Mouse (Mus musculus): ENCODE results near the gene Actc1.

Actc1 gene

GRCm38 (mm10) chr2:114052696-114053598 is at the start of gene Actc1:
Gene Actc1, minus strand, starts transcription at chr2:114053548.
- no peak for DNase-seq

DNA sequence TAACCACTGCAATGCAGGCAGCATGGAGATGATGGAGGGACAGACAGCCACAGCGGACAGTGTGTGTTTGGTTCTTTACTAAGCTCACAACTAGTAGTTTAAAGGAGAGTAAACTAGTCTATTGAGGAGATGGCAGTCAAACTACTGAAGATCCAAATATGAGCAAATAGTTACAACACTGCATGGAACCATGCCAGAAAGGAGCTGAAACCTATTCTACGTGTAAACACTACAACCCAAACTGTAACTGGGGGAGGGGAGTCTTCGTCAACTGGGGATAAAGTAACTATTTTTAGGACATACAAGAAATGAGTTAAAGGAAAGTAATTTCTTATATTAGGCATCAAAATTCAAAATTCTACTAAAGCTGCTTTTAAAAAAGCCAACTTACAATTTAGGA is 49.1 kb upstream of the Actc1 start:
- no peak for DNase-seq

DNA sequence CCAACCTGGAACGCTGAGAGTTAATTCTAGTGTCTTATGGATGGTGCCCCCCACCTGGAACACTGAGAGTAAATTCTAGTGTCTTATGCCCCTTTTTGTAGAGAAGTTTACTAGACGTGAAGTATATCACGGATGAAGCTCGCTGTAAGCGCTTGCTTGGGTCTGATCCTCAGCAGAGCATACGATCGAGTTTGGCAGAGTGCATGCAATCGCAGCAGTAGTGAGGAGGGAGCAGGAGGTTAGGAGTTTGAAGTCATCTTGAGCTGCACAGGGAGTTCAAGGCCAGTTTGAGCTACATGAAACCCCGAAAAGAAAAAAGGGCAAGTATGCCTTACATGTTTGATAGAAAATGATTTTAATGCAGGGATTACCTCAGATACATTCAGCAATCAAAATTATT is 47.5 kb upstream of the Actc1 start:
- no peak for DNase-seq

DNA sequence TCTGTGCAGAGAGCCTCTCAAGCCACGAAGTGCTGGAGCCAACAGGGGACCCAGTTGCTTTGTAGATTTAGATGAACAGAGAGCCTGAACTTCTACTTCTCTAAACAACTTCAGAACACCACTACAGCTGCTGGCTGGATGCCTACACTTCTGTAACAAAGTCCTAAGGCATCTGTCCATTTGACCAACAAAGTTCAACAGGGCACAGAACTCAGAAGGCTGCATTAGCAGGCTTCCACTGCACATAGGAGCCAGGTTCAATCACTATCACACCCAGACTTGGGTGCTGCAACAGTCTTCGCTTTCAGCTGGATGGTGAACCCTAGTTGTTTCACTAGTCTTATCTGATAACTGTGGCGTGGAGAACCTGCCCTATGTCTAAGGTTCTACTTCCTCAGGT is 46.5 kb upstream of the Actc1 start:
- DNase-seq, result no peak

- no peak for DNase-seq
These were observed 45.8 kb upstream of the Actc1 start for GRCm38 (mm10) chr2:114099109-114099508.

GRCm38 (mm10) chr2:114097627-114098026 is 44.3 kb upstream of the Actc1 start:
- DNase-seq, result no peak

- DNase-seq, result no peak
These were observed 43.2 kb upstream of the Actc1 start for GRCm38 (mm10) chr2:114096570-114096969.

- no peak for DNase-seq
These were observed 42.0 kb upstream of the Actc1 start for GRCm38 (mm10) chr2:114095348-114095747.

- no peak for DNase-seq
These were observed 41.3 kb upstream of the Actc1 start for GRCm38 (mm10) chr2:114094696-114095095.

DNA sequence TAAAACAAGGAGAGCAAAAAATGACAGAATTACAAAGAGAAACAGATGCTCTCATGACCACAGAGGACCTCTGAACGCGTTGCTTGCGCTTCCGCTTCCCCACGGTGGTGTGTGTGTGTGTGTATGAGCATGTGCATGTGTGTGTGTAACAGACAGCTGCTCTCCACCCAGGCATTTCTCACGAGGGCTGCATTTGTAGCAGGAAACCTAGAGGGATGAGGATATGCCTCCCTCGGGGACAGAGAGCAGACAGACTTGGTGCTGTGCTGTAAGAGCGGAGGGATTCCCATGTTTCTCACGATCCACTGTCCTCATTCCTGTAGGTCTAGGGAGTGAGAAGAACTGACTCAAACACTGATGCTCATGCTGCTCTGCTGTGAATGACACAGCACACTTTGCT is 40.2 kb upstream of the Actc1 start:
- DNase-seq, result no peak

DNA sequence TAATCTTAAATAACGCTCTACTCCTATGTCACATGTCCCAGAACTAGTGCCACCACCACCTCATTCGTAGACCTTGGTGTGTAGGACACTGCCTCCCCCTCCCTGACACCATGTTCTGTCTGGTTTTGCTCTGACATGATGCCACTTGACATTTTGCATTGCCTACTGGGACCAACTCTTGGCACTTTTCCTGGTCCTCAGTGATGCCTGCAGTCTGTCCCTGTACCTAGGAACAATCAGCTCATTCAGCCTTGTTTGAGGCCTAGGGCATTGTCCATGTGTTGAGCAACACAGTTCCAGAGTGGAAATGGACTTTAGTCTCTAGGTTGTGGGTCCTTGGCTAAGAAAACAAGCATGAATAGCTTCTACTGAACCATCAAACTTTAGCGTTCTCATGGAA is 36.5 kb upstream of the Actc1 start:
- no peak for DNase-seq

DNA sequence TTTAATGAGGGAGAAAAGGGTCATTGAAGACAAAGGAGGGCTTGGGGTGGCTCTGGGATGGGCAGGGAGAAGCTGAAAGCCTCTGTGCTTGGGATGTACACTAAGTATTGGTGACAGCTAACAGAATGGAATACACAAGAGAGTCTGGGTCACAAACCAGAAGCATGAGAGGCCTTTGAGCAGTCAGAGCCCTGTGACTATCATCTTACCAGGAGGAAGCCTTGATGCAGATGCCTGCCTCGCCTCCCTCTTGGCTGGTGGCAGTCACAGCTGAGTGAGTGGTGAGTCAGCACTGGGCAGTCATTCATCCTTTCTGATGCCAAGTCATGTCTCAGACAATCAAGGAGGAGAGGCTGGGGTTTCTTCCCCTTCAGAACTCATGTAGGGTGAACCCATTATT is 33.9 kb upstream of the Actc1 start:
- DNase-seq, result no peak

DNA sequence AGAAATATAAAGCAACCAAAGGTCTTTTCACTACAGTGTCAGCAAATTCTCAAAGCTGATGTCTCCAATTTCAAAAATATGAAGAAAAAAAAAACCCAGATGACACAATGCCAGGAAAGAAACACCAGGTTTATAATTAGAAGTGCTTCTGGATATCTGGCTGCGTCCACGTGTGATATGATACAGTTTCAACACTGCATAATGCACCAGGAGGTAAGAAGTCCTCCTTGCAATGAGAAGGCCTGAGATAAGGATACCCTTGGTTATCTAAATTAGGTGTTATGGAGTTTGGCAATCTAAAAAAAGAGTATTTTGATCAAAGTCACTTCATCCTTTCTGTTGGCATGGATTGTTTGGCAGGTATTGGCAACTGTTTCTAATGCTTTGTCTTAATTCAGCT is 18.5 kb upstream of the Actc1 start:
- no peak for DNase-seq

DNA sequence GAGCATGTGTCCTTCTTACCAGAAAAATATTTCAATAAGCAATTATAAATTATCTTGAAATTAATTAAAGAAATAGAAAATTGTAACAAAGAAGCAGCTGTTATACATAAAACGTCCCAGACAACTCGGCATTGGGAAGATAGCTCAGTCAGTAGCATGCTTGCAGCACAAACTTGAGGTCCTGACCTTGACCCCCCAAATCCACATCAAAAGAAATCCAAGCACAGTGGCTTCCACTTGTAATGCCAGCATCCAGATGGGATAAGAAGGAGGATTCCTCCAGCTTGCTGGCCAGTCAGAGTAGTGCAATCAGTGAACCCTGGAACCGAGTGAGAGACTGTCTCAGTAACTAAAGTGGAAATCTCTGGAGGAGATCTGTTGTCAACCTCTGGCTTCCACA is 12.9 kb upstream of the Actc1 start:
- no peak for DNase-seq

- no peak for DNase-seq
These were observed 10.7 kb upstream of the Actc1 start for GRCm38 (mm10) chr2:114064004-114064403.

GRCm38 (mm10) chr2:114060071-114060591 is 6.8 kb upstream of the Actc1 start:
- no peak for DNase-seq

DNA sequence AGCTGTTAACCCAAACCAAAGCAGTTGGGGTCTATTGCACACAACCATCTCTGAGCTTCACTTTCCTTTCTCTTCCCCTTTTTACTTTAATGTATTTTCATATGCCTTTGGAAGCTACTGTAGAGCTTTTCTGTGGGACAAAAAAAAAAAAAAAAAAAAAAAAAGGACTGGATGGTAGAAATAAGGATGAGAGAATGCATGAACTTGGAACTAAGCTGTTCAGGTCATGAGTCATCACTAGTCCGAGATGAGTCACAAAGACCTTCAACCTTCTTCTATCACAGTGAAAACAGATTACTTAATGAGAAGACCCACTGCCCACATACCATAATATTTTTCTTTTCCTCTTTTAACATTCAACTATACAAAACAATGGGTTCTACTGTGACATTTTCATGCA is 6.3 kb upstream of the Actc1 start:
- no peak for DNase-seq

- no peak for DNase-seq
These were observed 5.0 kb upstream of the Actc1 start for GRCm38 (mm10) chr2:114058226-114058796.

GRCm38 (mm10) chr2:114057303-114057853 is 4.0 kb upstream of the Actc1 start:
- DNase-seq, result no peak

DNA sequence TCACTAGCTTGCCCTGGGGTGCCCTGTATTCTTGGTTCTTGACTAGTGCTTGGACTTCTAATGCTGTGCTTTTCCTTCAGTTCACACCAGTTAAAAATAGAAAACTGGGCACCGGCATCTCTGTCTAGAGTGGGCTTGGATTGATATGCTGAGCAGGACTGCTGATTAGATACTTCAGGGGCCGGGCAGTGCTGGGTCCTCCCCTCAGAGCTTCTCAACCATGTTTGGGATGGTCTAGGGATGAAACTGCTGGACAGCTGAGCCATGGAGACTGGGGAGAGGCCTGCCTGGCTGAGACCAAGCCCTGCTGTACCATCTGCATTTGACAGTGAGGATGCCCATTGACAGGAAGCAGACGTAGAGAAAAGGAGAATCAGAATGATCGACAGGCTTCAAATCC is 781 bp upstream of the Actc1 start:
- DNase-seq, result no peak

GRCm38 (mm10) chr2:114051871-114052241 is 1.5 kb downstream of the Actc1 start:
- no peak for DNase-seq

- DNase-seq, result no peak
These were observed 2.1 kb downstream of the Actc1 start for GRCm38 (mm10) chr2:114051111-114051870.

DNA sequence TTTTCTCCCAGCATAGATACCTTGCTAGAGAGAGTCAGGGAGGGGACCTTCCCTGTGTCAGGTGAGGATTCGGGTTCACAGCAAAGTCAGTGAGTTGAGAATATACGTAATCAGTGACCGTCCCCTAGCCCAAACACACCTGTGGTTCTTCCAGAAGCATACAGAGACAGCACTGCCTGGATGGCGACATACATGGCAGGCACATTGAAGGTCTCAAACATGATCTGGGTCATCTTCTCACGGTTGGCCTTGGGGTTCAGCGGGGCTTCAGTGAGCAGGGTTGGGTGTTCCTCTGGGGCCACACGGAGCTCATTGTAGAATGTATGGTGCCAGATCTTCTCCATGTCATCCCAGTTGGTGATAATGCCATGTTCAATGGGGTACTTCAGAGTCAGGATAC is 3.2 kb downstream of the Actc1 start:
- no peak for DNase-seq
